Mouse (Mus musculus) lung, postnatal 0 days (tissue): ENCODE measurements around the gene Ranbp3l.

ENCODE experiments used
- CTCF ChIP-seq: IDR thresholded peaks from 2 replicates; pipeline ENCODE4 v1.5.1; 2016; ENCODE audit warnings: antibody characterized with exemption, mild to moderate bottlenecking
- EP300 ChIP-seq: IDR thresholded peaks from 2 replicates; pipeline ENCODE4 v1.6.1; 2016; ENCODE audit warnings: antibody characterized with exemption, mild to moderate bottlenecking, control low read depth

DNA sequence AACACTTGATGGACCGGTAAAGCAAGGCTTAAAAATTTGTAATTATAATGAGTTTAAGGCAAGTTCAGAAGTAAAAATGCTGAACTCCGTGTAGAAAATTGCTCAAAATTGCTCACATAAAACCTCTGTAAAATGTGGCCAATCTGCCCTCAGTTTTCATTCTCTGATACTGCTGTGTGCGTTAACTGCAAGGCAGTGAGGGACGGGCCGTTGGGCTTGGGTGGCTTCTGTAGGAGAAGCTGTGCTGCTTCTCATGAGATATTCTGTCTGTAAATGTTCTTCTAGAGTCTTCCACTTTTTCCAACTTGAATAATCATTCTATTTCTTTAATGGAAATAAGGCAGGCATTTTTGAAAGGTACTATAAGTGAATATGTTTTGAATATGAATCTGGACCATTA lies 111.9 kb downstream of the Ranbp3l start:
- TF ChIP-seq EP300 (no peak), CTCF (no peak)
